Mouse (Mus musculus) liver, embryonic 15.5 days (tissue): ENCODE results near the gene Slc24a1. TPM values are rescaled to one million over a fixed set of nuclear protein-coding genes. Genes with fewer than 3 reads are reported as not detected.
A peak's percentile ranks its signal among the peaks of the same experiment; 100 is the strongest.
"Not testable (repeated sequence)": the region's sequence is repeated elsewhere in the genome, so short reads cannot be mapped to it uniquely, and the experiment has no call there.

ENCODE experiments used
- ATAC-seq: fragments of 200-750 bp; cut with Nextera tagmentation; 2 replicates; pipeline ENCODE4 v1.8.0; 2017; ENCODE audit warnings: moderate number of reproducible peaks, mild to moderate bottlenecking, moderate library complexity; ENCODE audit not compliant: insufficient read depth
- H3K27ac ChIP-seq: fragments of 300-500 bp; sonication (generic); replicated peaks from 2 replicates; pipeline ENCODE4 v1.5.1; 2015; ENCODE audit warnings: mild to moderate bottlenecking, inconsistent platforms
- H3K27me3 ChIP-seq: fragments of 300-500 bp; sonication (generic); 2 replicates; pipeline ENCODE4 v1.6.1; 2015; ENCODE audit warnings: mild to moderate bottlenecking, inconsistent platforms
- H3K36me3 ChIP-seq: fragments of 300-500 bp; sonication (generic); replicated peaks from 2 replicates; pipeline ENCODE4 v1.6.1; 2015; ENCODE audit warnings: moderate library complexity, mild to moderate bottlenecking, inconsistent platforms
- H3K4me1 ChIP-seq: fragments of 300-500 bp; sonication (generic); replicated peaks from 2 replicates; pipeline ENCODE4 v1.6.1; 2015; ENCODE audit warnings: inconsistent platforms
- H3K4me2 ChIP-seq: fragments of 300-500 bp; sonication (generic); 2 replicates; pipeline ENCODE4 v1.6.1; 2015; ENCODE audit warnings: moderate library complexity, mild to moderate bottlenecking, inconsistent platforms
- H3K4me3 ChIP-seq: fragments of 300-500 bp; sonication (generic); replicated peaks from 2 replicates; pipeline ENCODE4 v1.5.1; 2015; ENCODE audit warnings: mild to moderate bottlenecking, inconsistent platforms
- H3K9ac ChIP-seq: fragments of 300-500 bp; sonication (generic); 2 replicates; pipeline ENCODE4 v1.6.1; 2015; ENCODE audit warnings: moderate library complexity, mild to moderate bottlenecking, inconsistent platforms
- H3K9me3 ChIP-seq: fragments of 300-500 bp; sonication (generic); replicated peaks from 2 replicates; pipeline ENCODE4 v1.6.1; 2016; ENCODE audit warnings: inconsistent platforms
- WGBS: fragments of 180-500 bp; shearing (Covaris S2); methylation state at CpG from one replicate; pipeline ENCODE4 v1.1.7; 2015; ENCODE audit warnings: mixed read lengths; ENCODE audit not compliant: insufficient replicate concordance; 5-methylcytosine and 5-hydroxymethylcytosine counted together
- polyA plus RNA-seq: library from polyadenylated mRNA; unstranded; fragments of >200 nt; fragmentation: Nextera tagmentation; extraction: Ambion mirVana; gene quantifications from 2 replicates; pipeline ENCODE4 v1.2.1, GENCODE M21; 2015

Slc24a1 gene
- 0.05 and 0.06 TPM in 2 replicates for polyA plus RNA-seq

GRCm38 (mm10) chr9:64951161-64951657 lies at the start of gene Slc24a1:
Slc24a1 (minus strand) TSS chr9:64951607.
- peaks cover 35% of the 10 kb centered on the region for H3K4me1 ChIP-seq
- H3K9ac ChIP-seq: no peak within 1 kb of the TSS
- H3K4me3 ChIP-seq: no peak within 1 kb of the TSS
- ATAC-seq: no peak
- no peaks in the 10 kb centered on the region for H3K9me3 ChIP-seq
- 48% methylated on average over 11 of the region's 11 CpGs for WGBS
- H3K4me2 ChIP-seq: no peak within 1 kb of the TSS
- peaks cover 55% of the 10 kb centered on the region for H3K27me3 ChIP-seq
- H3K36me3 ChIP-seq: no peaks in the 10 kb centered on the region
- no peak within 1 kb of the TSS for H3K27ac ChIP-seq

- H3K9ac ChIP-seq, ATAC-seq, H3K9me3 ChIP-seq, H3K27ac ChIP-seq, H3K4me3 ChIP-seq, H3K4me2 ChIP-seq, H3K4me1 ChIP-seq, H3K27me3 ChIP-seq: not testable (repeated sequence)
- 68% methylated on average over 1 of the region's 1 CpGs for WGBS
- H3K36me3 ChIP-seq: peaks cover 74% of the 10 kb centered on the region
Observed at GRCm38 (mm10) chr9:64995464-64995863, 44.1 kb upstream of the Slc24a1 start.

- no peaks in the 10 kb centered on the region for H3K27me3 ChIP-seq
- no peaks in the 10 kb centered on the region for H3K9me3 ChIP-seq
- peaks cover 27% of the 10 kb centered on the region for H3K4me1 ChIP-seq
- no peak overlapping the region for H3K4me3 ChIP-seq
- H3K9ac ChIP-seq: no peak overlapping the region
- 82% methylated on average over 7 of the region's 7 CpGs for WGBS
- no peak overlapping the region for H3K27ac ChIP-seq
- H3K36me3 ChIP-seq: peaks cover 87% of the 10 kb centered on the region
- H3K4me2 ChIP-seq: no peak overlapping the region
- no peak for ATAC-seq
Observed at GRCm38 (mm10) chr9:64990291-64990690, 38.9 kb upstream of the Slc24a1 start.

- no peak for ATAC-seq
- no peak overlapping the region for H3K4me3 ChIP-seq
- 63% methylated on average over 6 of the region's 6 CpGs for WGBS
- H3K4me1 ChIP-seq: peaks cover 42% of the 10 kb centered on the region
- no peak overlapping the region for H3K27ac ChIP-seq
- H3K4me2 ChIP-seq: no peak overlapping the region
- H3K9ac ChIP-seq: no peak overlapping the region
- no peaks in the 10 kb centered on the region for H3K9me3 ChIP-seq
- H3K27me3 ChIP-seq: no peaks in the 10 kb centered on the region
- H3K36me3 ChIP-seq: peaks cover 90% of the 10 kb centered on the region
Observed at GRCm38 (mm10) chr9:64988443-64988842, 37.0 kb upstream of the Slc24a1 start.

GRCm38 (mm10) chr9:64987651-64988050 lies 36.2 kb upstream of the Slc24a1 start:
- Histone ChIP-seq H3K9ac (no peak overlapping the region), H3K4me1 (peaks cover 42% of the 10 kb centered on the region), H3K27ac (no peak overlapping the region), H3K4me2 (no peak overlapping the region), H3K36me3 (peaks cover 90% of the 10 kb centered on the region), H3K9me3 (no peaks in the 10 kb centered on the region), H3K4me3 (no peak overlapping the region), H3K27me3 (no peaks in the 10 kb centered on the region)
- ATAC-seq: no peak
- 75% methylated on average over 2 of the region's 2 CpGs for WGBS

- no peak for ATAC-seq
- Histone ChIP-seq H3K9ac (0 out of 2 replicates have a peak overlapping the region, but pooled peaks have one; percentile 1), H3K4me1 (peaks cover 42% of the 10 kb centered on the region), H3K27me3 (no peaks in the 10 kb centered on the region), H3K4me2 (peak overlapping the region; percentile 44), H3K4me3 (no peak overlapping the region), H3K9me3 (no peaks in the 10 kb centered on the region), H3K27ac (peak overlapping the region; percentile 69), H3K36me3 (peaks cover 95% of the 10 kb centered on the region)
- 81% methylated on average over 9 of the region's 9 CpGs for WGBS
Observed at GRCm38 (mm10) chr9:64985807-64986206, 34.4 kb upstream of the Slc24a1 start.

- WGBS: 23% methylated on average over 8 of the region's 8 CpGs
- Histone ChIP-seq H3K36me3 (peaks cover 95% of the 10 kb centered on the region), H3K9me3 (no peaks in the 10 kb centered on the region), H3K27ac (peak overlapping the region; percentile 69), H3K4me1 (peaks cover 42% of the 10 kb centered on the region), H3K4me2 (peak overlapping the region; percentile 44), H3K4me3 (no peak overlapping the region), H3K27me3 (no peaks in the 10 kb centered on the region), H3K9ac (0 out of 2 replicates have a peak overlapping the region, but pooled peaks have one; percentile 1)
- ATAC-seq: peak; percentile 92
Observed at GRCm38 (mm10) chr9:64985037-64985794, 33.8 kb upstream of the Slc24a1 start.

GRCm38 (mm10) chr9:64981904-64982303 lies 30.5 kb upstream of the Slc24a1 start:
- peaks cover 24% of the 10 kb centered on the region for H3K4me1 ChIP-seq
- 47% methylated on average over 1 of the region's 1 CpGs for WGBS
- H3K4me3 ChIP-seq: no peak overlapping the region
- no peaks in the 10 kb centered on the region for H3K27me3 ChIP-seq
- H3K27ac ChIP-seq: no peak overlapping the region
- H3K9me3 ChIP-seq: no peaks in the 10 kb centered on the region
- no peak overlapping the region for H3K4me2 ChIP-seq
- no peak for ATAC-seq
- H3K9ac ChIP-seq: no peak overlapping the region
- H3K36me3 ChIP-seq: peaks cover 96% of the 10 kb centered on the region

- 68% methylated on average over 3 of the region's 3 CpGs for WGBS
- peaks cover 96% of the 10 kb centered on the region for H3K36me3 ChIP-seq
- no peak for ATAC-seq
Observed at GRCm38 (mm10) chr9:64980548-64980947, 29.1 kb upstream of the Slc24a1 start.

GRCm38 (mm10) chr9:64960978-64961320 lies 9.5 kb upstream of the Slc24a1 start:
- no peaks in the 10 kb centered on the region for H3K9me3 ChIP-seq
- H3K36me3 ChIP-seq: peaks cover 31% of the 10 kb centered on the region
- H3K27ac ChIP-seq: peak overlapping the region; percentile 90
- no peaks in the 10 kb centered on the region for H3K27me3 ChIP-seq
- peak overlapping the region; percentile 80 for H3K4me2 ChIP-seq
- peak overlapping the region; percentile 91 for H3K9ac ChIP-seq
- ATAC-seq: peak; percentile 83
- peak overlapping the region; percentile 83 for H3K4me3 ChIP-seq
- WGBS: 0% methylated on average over 17 of the region's 17 CpGs
- H3K4me1 ChIP-seq: peaks cover 27% of the 10 kb centered on the region

More at GRCm38 (mm10) chr9:64980548-64980947, 29.1 kb upstream of the Slc24a1 start:
- no peak overlapping the region for H3K4me2 ChIP-seq
- no peak overlapping the region for H3K27ac ChIP-seq
- no peaks in the 10 kb centered on the region for H3K9me3 ChIP-seq
- H3K27me3 ChIP-seq: no peaks in the 10 kb centered on the region
- peaks cover 17% of the 10 kb centered on the region for H3K4me1 ChIP-seq
- no peak overlapping the region for H3K9ac ChIP-seq
- H3K4me3 ChIP-seq: no peak overlapping the region

- peak; percentile 96 for ATAC-seq
- Histone ChIP-seq H3K9ac (peak within 1 kb of the TSS; percentile 91), H3K4me3 (peak within 1 kb of the TSS; percentile 83), H3K27ac (peak within 1 kb of the TSS; percentile 90), H3K36me3 (peaks cover 25% of the 10 kb centered on the region), H3K4me1 (peaks cover 31% of the 10 kb centered on the region), H3K9me3 (no peaks in the 10 kb centered on the region), H3K27me3 (no peaks in the 10 kb centered on the region), H3K4me2 (peak within 1 kb of the TSS; percentile 80)
- 9% methylated on average over 29 of the region's 29 CpGs for WGBS
Observed at GRCm38 (mm10) chr9:64960117-64960977, 8.9 kb upstream of the Slc24a1 start, which contains the start of gene Ints14. Ints14 (plus strand) TSS chr9:64960905.
